Mouse (Mus musculus) cerebellum, adult 2 months (tissue): Measurements from ENCODE around the gene Rtp2. TPM values are rescaled to one million over a fixed set of nuclear protein-coding genes. Genes with fewer than 3 reads are reported as not detected.

Experiments used
- DNase-seq, 2 experiments: peaks; one replicate each; pipeline ENCODE4 v3.0.0; 2021
- H3K27ac ChIP-seq: fragments of 200-500 bp; 2 replicates; pipeline ENCODE4 v1.5.1; 2012; ENCODE audit warnings: low read length, control low read depth, inconsistent platforms; ENCODE audit not compliant: insufficient read depth
- H3K27me3 ChIP-seq: fragments of 200-500 bp; 2 replicates; pipeline ENCODE4 v1.6.1; 2012; ENCODE audit warnings: inconsistent platforms, mild to moderate bottlenecking, low read length, moderate library complexity; ENCODE audit not compliant: control insufficient read depth, insufficient read depth
- H3K4me1 ChIP-seq: fragments of 200-500 bp; 2 replicates; pipeline ENCODE4 v1.6.1; 2011; ENCODE audit warnings: low read length; ENCODE audit not compliant: control insufficient read depth, insufficient read depth
- H3K4me3 ChIP-seq: fragments of 200-500 bp; replicated peaks from 2 replicates; pipeline ENCODE3; 2011; ENCODE audit warnings: mild to moderate bottlenecking, low read depth, low read length, control low read depth; ENCODE audit not compliant: insufficient read depth
- CTCF ChIP-seq: fragments of 200-500 bp; IDR thresholded peaks from 2 replicates; pipeline ENCODE4 v1.5.1; 2011; ENCODE audit warnings: low read depth, mild to moderate bottlenecking, control low read depth, low read length, moderate library complexity, borderline replicate concordance; ENCODE audit not compliant: insufficient read depth
- POLR2A ChIP-seq: fragments of 200-500 bp; IDR thresholded peaks from 2 replicates; pipeline ENCODE4 v1.6.1; 2011; ENCODE audit warnings: low read length, control low read depth, borderline replicate concordance; ENCODE audit not compliant: insufficient read depth
- WGBS: fragments of 180-500 bp; shearing (Covaris S2); methylation state at CpG from one replicate; pipeline ENCODE4 v1.1.7; 2018; 5-methylcytosine and 5-hydroxymethylcytosine counted together
- polyA plus RNA-seq: library from polyadenylated mRNA; depleted of rRNA; stranded (reverse); fragments of >200 nt; gene quantifications from 2 replicates; pipeline ENCODE4 v1.2.3, GENCODE M21; 2012; rRNA removed

Gene Rtp2
- polyA plus RNA-seq, result not detected in 2 replicates

GRCm38 (mm10) chr16:23932294-23932693 is at the start of gene Rtp2:
Gene Rtp2 (minus strand): TSS chr16:23932394.
- WGBS, result 72% methylated on average over 11 of the region's 11 CpGs
- no peak within 1 kb of the TSS for H3K4me3 ChIP-seq

GRCm38 (mm10) chr16:23980991-23981720 is 49.0 kb upstream of the Rtp2 start:
- peak overlapping the region; percentile 32 for H3K4me3 ChIP-seq
- DNase-seq, result peak; percentile 44 to 46
- H3K4me1 ChIP-seq, result peaks cover 25% of the 10 kb centered on the region
- TF ChIP-seq POLR2A, result no peak
- no peak for TF ChIP-seq CTCF
- WGBS, result 26% methylated on average over 32 of the region's 32 CpGs
- no peak overlapping the region for H3K27ac ChIP-seq
- no peaks in the 10 kb centered on the region for H3K27me3 ChIP-seq

More at GRCm38 (mm10) chr16:23932294-23932693, at the start of gene Rtp2:
- TF ChIP-seq CTCF (no peak), POLR2A (no peak)
- no peak within 1 kb of the TSS for H3K27ac ChIP-seq
- no peaks in the 10 kb centered on the region for H3K27me3 ChIP-seq
- DNase-seq, result no peak
- H3K4me1 ChIP-seq, result no peaks in the 10 kb centered on the region

GRCm38 (mm10) chr16:23980201-23980870 is 48.1 kb upstream of the Rtp2 start:
- Histone ChIP-seq H3K27me3 (no peaks in the 10 kb centered on the region), H3K4me3 (peak overlapping the region; percentile 32), H3K4me1 (peaks cover 25% of the 10 kb centered on the region), H3K27ac (no peak overlapping the region)
- no peak for TF ChIP-seq CTCF
- TF ChIP-seq POLR2A, result no peak
- DNase-seq, result peak; percentile 47 to 50
- 23% methylated on average over 11 of the region's 11 CpGs for WGBS

GRCm38 (mm10) chr16:23979446-23979845 is 47.3 kb upstream of the Rtp2 start:
- Histone ChIP-seq H3K27ac (no peak overlapping the region), H3K4me3 (no peak overlapping the region), H3K4me1 (peaks cover 25% of the 10 kb centered on the region), H3K27me3 (no peaks in the 10 kb centered on the region)
- TF ChIP-seq CTCF (no peak), POLR2A (no peak)
- peak in 1 of 2 experiments; percentile 17 for DNase-seq
- WGBS, result 51% methylated on average over 9 of the region's 9 CpGs

- H3K4me3 ChIP-seq, result no peak overlapping the region
- DNase-seq, result peak in 1 of 2 experiments; percentile 32
- peaks cover 22% of the 10 kb centered on the region for H3K4me1 ChIP-seq
- H3K27ac ChIP-seq, result no peak overlapping the region
- 17% methylated on average over 4 of the region's 4 CpGs for WGBS
- TF ChIP-seq CTCF (0 out of 2 replicates have a peak, but pooled peaks have one; percentile 6), POLR2A (no peak)
- no peaks in the 10 kb centered on the region for H3K27me3 ChIP-seq
These were observed 46.3 kb upstream of the Rtp2 start for GRCm38 (mm10) chr16:23978495-23978894.

- Histone ChIP-seq H3K27ac (no peak overlapping the region), H3K27me3 (no peaks in the 10 kb centered on the region), H3K4me1 (peaks cover 23% of the 10 kb centered on the region), H3K4me3 (no peak overlapping the region)
- 91% methylated on average over 3 of the region's 3 CpGs for WGBS
- no peak for TF ChIP-seq CTCF
- no peak for TF ChIP-seq POLR2A
- DNase-seq, result peak in 1 of 2 experiments; percentile 8
These were observed 45.5 kb upstream of the Rtp2 start for GRCm38 (mm10) chr16:23977732-23978131.

GRCm38 (mm10) chr16:23976196-23976595 is 44.0 kb upstream of the Rtp2 start:
- TF ChIP-seq POLR2A (no peak), CTCF (no peak)
- H3K27ac ChIP-seq, result no peak overlapping the region
- peaks cover 22% of the 10 kb centered on the region for H3K4me1 ChIP-seq
- WGBS, result 89% methylated on average over 2 of the region's 2 CpGs
- no peak for DNase-seq
- no peaks in the 10 kb centered on the region for H3K27me3 ChIP-seq
- H3K4me3 ChIP-seq, result no peak overlapping the region

- Histone ChIP-seq H3K27ac (no peak overlapping the region), H3K27me3 (no peaks in the 10 kb centered on the region), H3K4me1 (peaks cover 9% of the 10 kb centered on the region), H3K4me3 (no peak overlapping the region)
- TF ChIP-seq POLR2A (no peak), CTCF (no peak)
- no peak for DNase-seq
- 91% methylated on average over 9 of the region's 9 CpGs for WGBS
These were observed 41.6 kb upstream of the Rtp2 start for GRCm38 (mm10) chr16:23973635-23974367.
